Mouse (Mus musculus) ES-Bruce4 (cell line): ENCODE data around the gene Morc1. TPM values are rescaled to one million over a fixed set of nuclear protein-coding genes. Genes with fewer than 3 reads are reported as not detected.

ENCODE experiments used
- H3K27ac ChIP-seq: 2 replicates; pipeline ENCODE4 v1.5.1; 2012; ENCODE audit warnings: low read length, inconsistent platforms; ENCODE audit not compliant: insufficient read depth
- H3K27me3 ChIP-seq: 2 replicates; pipeline ENCODE4 v1.6.1; 2012; ENCODE audit warnings: mild to moderate bottlenecking, low read length, inconsistent platforms; ENCODE audit not compliant: control insufficient read depth, poor library complexity, insufficient read depth, severe bottlenecking
- H3K36me3 ChIP-seq: 2 replicates; pipeline ENCODE4 v1.6.1; 2012; ENCODE audit warnings: inconsistent platforms, mild to moderate bottlenecking, low read length, moderate library complexity; ENCODE audit not compliant: control insufficient read depth, poor library complexity, insufficient read depth, severe bottlenecking
- H3K4me1 ChIP-seq: one replicate; pipeline ENCODE4 v1.8.1; 2011; ENCODE audit warnings: low read length; ENCODE audit not compliant: control insufficient read depth, insufficient read depth
- H3K4me3 ChIP-seq: 2 replicates; pipeline ENCODE4 v1.5.1; 2011; ENCODE audit warnings: low read depth, mild to moderate bottlenecking, low read length
- H3K9ac ChIP-seq: 2 replicates; pipeline ENCODE4 v1.6.1; 2012; ENCODE audit warnings: low read depth, mild to moderate bottlenecking, inconsistent platforms; ENCODE audit not compliant: poor library complexity, severe bottlenecking
- H3K9me3 ChIP-seq: replicated peaks from 2 replicates; pipeline ENCODE4 v1.6.1; 2012; ENCODE audit warnings: mild to moderate bottlenecking, low read length, inconsistent platforms; ENCODE audit not compliant: control insufficient read depth, poor library complexity, insufficient read depth, severe bottlenecking
- CTCF ChIP-seq: IDR thresholded peaks from one replicate; pipeline ENCODE4 v1.8.1; 2011; ENCODE audit warnings: low read depth, low read length
- EP300 ChIP-seq: IDR thresholded peaks from 2 replicates; pipeline ENCODE4 v1.6.1; 2011; ENCODE audit warnings: low read depth, low read length; ENCODE audit not compliant: insufficient read depth
- POLR2A ChIP-seq: IDR thresholded peaks from one replicate; pipeline ENCODE4 v1.8.1; 2011; ENCODE audit warnings: low read length; ENCODE audit not compliant: insufficient read depth
- polyA plus RNA-seq: library from polyadenylated mRNA; stranded (reverse); fragments of >200 nt; gene quantifications from 2 replicates; pipeline ENCODE4 v1.2.4, GENCODE M21; 2011; ENCODE audit warnings: low read depth; ENCODE audit not compliant: missing spikeins, insufficient read depth, insufficient read length

Gene Morc1
- polyA plus RNA-seq = 18.2 and 18.3 TPM in 2 replicates

- Histone ChIP-seq H3K4me1 (peaks cover 5% of the 10 kb centered on the region), H3K27me3 (no peaks in the 10 kb centered on the region), H3K27ac (no peak within 1 kb of the TSS), H3K36me3 (no peaks in the 10 kb centered on the region), H3K4me3 (no peak within 1 kb of the TSS), H3K9ac (no peak within 1 kb of the TSS), H3K9me3 (0 out of 2 replicates have a peak, but pooled peaks cover 3% of the 10 kb centered on the region)
- peak; percentile 74 for TF ChIP-seq CTCF
- TF ChIP-seq POLR2A = no peak
- 0 out of 2 replicates have a peak, but pooled peaks have one; percentile 40 for TF ChIP-seq EP300
Measured at GRCm38 (mm10) chr16:48431027-48431426, at the start of gene Morc1. TSS of gene Morc1 (plus strand) at chr16:48431237.

- H3K27me3 ChIP-seq = no peaks in the 10 kb centered on the region
- H3K9ac ChIP-seq = no peak overlapping the region
- H3K4me1 ChIP-seq = no peaks in the 10 kb centered on the region
- no peak for TF ChIP-seq EP300
- no peak for TF ChIP-seq POLR2A
- TF ChIP-seq CTCF = no peak
- no peaks in the 10 kb centered on the region for H3K9me3 ChIP-seq
- no peak overlapping the region for H3K4me3 ChIP-seq
- H3K36me3 ChIP-seq = no peaks in the 10 kb centered on the region
- no peak overlapping the region for H3K27ac ChIP-seq
Measured at GRCm38 (mm10) chr16:48383582-48384257, 47.3 kb upstream of the Morc1 start.

- no peaks in the 10 kb centered on the region for H3K4me1 ChIP-seq
- H3K27ac ChIP-seq = no peak overlapping the region
- TF ChIP-seq POLR2A (no peak), EP300 (no peak), CTCF (no peak)
- H3K27me3 ChIP-seq = no peaks in the 10 kb centered on the region
- no peak overlapping the region for H3K9ac ChIP-seq
- H3K36me3 ChIP-seq = no peaks in the 10 kb centered on the region
- 0 out of 2 replicates have a peak, but pooled peaks cover 2% of the 10 kb centered on the region for H3K9me3 ChIP-seq
- H3K4me3 ChIP-seq = no peak overlapping the region
Measured at GRCm38 (mm10) chr16:48386982-48387381, 44.1 kb upstream of the Morc1 start.

- Histone ChIP-seq H3K4me3 (no peak overlapping the region), H3K27ac (no peak overlapping the region), H3K9me3 (no peaks in the 10 kb centered on the region), H3K4me1 (no peaks in the 10 kb centered on the region), H3K9ac (no peak overlapping the region), H3K36me3 (no peaks in the 10 kb centered on the region), H3K27me3 (no peaks in the 10 kb centered on the region)
- TF ChIP-seq EP300 (no peak), POLR2A (no peak), CTCF (no peak)
Measured at GRCm38 (mm10) chr16:48395278-48395677, 35.8 kb upstream of the Morc1 start.

- Histone ChIP-seq H3K4me1 (no peaks in the 10 kb centered on the region), H3K9me3 (no peaks in the 10 kb centered on the region), H3K9ac (no peak overlapping the region), H3K27ac (no peak overlapping the region), H3K27me3 (no peaks in the 10 kb centered on the region), H3K4me3 (no peak overlapping the region), H3K36me3 (no peaks in the 10 kb centered on the region)
- TF ChIP-seq POLR2A = no peak
- TF ChIP-seq CTCF = no peak
- TF ChIP-seq EP300 = no peak
Measured at GRCm38 (mm10) chr16:48402963-48403362, 28.1 kb upstream of the Morc1 start.

- Histone ChIP-seq H3K9ac (no peak overlapping the region), H3K27me3 (no peaks in the 10 kb centered on the region), H3K4me1 (no peaks in the 10 kb centered on the region), H3K36me3 (no peaks in the 10 kb centered on the region), H3K4me3 (no peak overlapping the region), H3K9me3 (no peaks in the 10 kb centered on the region), H3K27ac (no peak overlapping the region)
- TF ChIP-seq CTCF (no peak), EP300 (no peak), POLR2A (no peak)
Measured at GRCm38 (mm10) chr16:48403423-48403822, 27.6 kb upstream of the Morc1 start.
